Mouse (Mus musculus): ENCODE results near the gene Gm42906.

DNA sequence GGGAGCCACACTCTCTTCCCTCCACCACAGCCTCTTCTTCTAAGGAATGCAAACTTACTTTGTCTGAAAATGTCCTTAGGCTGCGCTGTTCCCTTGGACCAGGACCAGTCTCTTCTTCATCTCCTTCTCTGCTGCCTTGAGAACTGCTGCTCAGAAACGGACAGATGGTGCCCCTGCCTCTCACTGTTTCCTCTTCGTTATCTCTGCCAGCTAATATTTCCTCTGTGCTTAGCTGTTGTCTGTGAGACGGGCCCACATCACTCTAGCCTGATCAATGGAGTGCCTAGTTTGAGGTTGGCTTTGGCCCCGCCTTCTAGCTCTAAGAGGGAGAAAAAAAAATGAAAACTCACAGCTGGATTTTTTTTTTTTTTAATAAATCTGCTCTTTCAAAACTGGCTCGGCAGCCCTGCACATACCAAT, 300.7 kb downstream of the Gm42906 start:
- TF ChIP-seq CTCF (IDR thresholded peaks at IDR 0.05; ENCODE audit: extremely low read depth, insufficient read depth, low read length): no peak
- TF ChIP-seq POLR2A (IDR thresholded peaks at IDR 0.05; ENCODE audit: extremely low read depth, insufficient read depth, low read length): no peak
